Mouse (Mus musculus): ENCODE data around the gene Itln1.

GRCm38 (mm10) chr1:171477123-171477522, 58.0 kb downstream of the Itln1 start:
- no peak for TF ChIP-seq CTCF (IDR thresholded peaks at IDR 0.05; ENCODE audit: control insufficient read depth, insufficient read depth, low read length)
- no peak for TF ChIP-seq POLR2A (IDR thresholded peaks at IDR 0.05; ENCODE audit: borderline replicate concordance, control insufficient read depth, low read depth, low read length)

All from bone marrow, adult 2 months (tissue).